Mouse (Mus musculus) frontal cortex, postnatal 10 days (tissue): Measurements from ENCODE around the gene R3hdm2.
A peak's percentile ranks its signal among the peaks of the same experiment; 100 is the strongest.

ENCODE experiments used
- DNase-seq, 2 experiments: peaks; one replicate each; pipeline ENCODE4 v3.0.0; 2022; ENCODE audit warnings: low spot score in 2 of 2, mixed read lengths in 1 of 2

R3hdm2 gene

GRCm38 (mm10) chr10:127353909-127354895, 25.9 kb upstream of the R3hdm2 start, which contains the start of gene Inhbe:
Gene Inhbe, minus strand, starts transcription at chr10:127354411.
- peak; percentile 60 to 69 for DNase-seq

DNA sequence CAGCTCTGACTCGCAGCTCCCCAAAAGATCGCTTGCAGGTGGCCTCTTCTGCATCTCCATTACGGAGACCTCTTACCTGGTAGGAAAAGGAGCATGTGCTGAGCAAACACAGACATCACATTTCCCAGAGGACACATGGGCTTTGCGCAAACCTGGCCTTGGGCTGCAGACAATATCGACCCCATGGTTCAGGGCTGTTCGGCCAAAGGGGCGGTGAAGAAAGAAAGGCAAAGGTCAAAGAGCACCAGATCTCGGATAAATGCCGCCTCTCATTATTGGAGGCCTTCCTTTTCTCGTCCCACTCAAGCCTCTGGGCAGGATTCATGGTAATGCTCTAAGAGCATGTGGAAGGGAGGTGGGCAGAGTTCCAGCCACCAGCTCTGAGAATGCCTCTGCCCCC, 24.8 kb upstream of the R3hdm2 start:
- no peak for DNase-seq

- DNase-seq: no peak
Observed at GRCm38 (mm10) chr10:127360714-127361113, 19.4 kb upstream of the R3hdm2 start.

DNA sequence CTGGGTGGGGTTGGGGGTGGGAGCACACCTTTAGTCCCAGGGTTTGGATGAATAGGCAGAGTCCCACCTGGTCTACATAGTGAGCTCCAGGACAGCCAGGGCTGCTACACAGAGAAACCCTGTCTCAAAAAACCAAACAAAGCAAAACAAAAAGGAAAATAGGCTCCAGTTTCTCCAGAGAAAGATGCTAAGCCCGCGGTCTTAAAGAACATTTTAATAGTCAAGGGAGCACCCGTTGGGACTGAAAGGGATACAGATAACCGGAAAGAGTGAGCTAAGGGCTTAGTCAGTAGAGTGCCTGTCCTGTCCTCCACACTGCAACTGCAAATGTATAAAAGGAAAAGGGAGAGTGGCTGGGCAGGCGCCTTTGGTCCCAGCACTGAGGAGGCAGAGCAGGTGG, 13.0 kb upstream of the R3hdm2 start:
- DNase-seq: no peak

DNA sequence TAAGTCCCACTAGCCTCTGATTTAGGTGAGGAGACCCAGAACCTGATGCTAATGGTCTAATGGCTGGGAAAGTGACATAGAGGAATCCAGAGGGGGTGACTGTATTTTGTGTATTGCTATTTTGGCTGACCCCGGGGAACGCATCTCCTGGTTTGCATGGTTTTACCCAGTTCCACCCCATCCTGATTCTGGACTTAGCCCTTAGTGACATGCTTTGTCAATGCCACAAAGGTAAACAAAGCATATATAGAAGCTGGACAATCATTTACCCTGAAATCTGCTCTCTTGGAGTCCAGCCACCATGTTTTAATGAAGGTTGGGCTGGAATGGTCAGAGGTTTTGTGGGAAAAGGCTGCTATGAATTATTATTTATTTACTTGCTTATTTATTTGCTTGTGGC, 11.9 kb upstream of the R3hdm2 start:
- no peak for DNase-seq

DNA sequence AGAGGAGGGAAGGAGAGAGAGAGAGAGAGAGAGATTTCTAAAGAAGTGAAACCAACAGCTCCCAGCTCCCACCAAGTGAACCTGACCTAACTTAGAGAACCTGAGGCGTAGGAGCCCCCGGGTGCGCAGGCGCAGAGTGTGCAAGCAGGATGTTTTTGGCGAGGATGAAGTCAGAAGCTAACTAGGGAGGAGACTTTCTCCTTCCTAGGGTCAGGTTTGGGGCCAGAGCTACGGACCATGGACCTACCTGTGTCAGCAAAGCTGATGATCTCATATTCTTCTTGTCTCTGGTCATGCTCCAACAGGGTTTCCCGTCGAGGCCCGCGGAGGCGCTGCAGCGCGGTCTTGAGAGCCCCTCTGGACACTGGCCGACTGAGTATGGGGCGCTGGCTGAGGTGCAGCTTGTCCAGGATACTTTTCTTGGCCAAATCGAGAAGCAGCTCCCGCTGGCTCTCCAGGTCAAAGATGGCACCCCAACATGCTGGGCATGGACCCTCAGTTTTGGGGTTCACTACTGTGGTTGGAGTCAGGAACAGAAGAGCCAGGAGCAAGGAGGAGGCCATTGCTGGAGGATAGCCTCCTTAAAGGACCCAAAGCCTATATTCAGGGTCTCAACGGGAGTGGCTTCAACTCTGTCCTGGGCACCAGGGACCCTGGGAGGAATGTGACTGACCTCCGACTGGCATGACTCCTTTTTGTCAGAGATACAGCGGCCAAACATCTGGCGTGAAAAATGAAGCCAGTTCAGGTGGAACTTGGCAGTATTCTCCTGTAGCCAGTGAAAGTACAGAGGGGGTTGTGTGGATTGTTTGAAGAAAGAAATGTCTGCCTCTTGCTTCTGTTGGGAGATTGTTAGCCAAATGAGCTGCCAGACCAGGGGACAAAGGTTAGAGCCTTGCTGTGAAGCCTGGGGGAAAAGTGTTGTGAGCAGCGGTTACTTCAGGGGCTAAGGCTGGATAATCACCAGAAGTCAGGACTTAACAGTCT, 10.0 kb upstream of the R3hdm2 start, which contains the start of gene Inhbc:
TSS of gene Inhbc (minus strand) at position 598 of the 987 bp plus-strand sequence.
- no peak for DNase-seq

GRCm38 (mm10) chr10:127371023-127371422, 9.1 kb upstream of the R3hdm2 start:
- no peak for DNase-seq

GRCm38 (mm10) chr10:127377700-127378099, 2.4 kb upstream of the R3hdm2 start:
- DNase-seq: no peak

- no peak for DNase-seq
Observed at GRCm38 (mm10) chr10:127379654-127380053, 473 bp upstream of the R3hdm2 start.

- DNase-seq: peak in 1 of 2 experiments; percentile 46
Observed at GRCm38 (mm10) chr10:127380767-127381742, 928 bp downstream of the R3hdm2 start.

- DNase-seq: no peak
Observed at GRCm38 (mm10) chr10:127381743-127382134, 1.6 kb downstream of the R3hdm2 start.

DNA sequence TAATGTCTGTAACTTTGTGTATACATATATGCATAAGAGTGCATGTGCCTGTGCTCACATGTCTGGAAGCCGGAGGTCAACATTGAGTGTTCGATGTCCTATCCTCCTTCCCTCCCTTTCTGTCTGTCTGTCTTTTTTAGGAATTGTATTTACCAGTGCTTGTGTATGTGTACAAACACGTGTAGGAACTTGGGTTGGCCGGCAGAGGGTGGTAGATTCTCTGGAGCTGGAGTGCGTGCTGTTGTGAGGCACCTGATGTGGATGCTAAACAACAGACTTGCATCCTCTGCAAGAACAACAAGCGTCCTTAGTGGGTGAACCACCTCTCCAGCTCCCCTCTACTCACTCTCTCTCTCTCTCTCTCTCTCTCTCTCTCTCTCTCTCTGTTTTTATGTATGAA, 11.6 kb downstream of the R3hdm2 start:
- DNase-seq: no peak

- DNase-seq: no peak
Observed at GRCm38 (mm10) chr10:127404701-127405100, 24.6 kb downstream of the R3hdm2 start.

DNA sequence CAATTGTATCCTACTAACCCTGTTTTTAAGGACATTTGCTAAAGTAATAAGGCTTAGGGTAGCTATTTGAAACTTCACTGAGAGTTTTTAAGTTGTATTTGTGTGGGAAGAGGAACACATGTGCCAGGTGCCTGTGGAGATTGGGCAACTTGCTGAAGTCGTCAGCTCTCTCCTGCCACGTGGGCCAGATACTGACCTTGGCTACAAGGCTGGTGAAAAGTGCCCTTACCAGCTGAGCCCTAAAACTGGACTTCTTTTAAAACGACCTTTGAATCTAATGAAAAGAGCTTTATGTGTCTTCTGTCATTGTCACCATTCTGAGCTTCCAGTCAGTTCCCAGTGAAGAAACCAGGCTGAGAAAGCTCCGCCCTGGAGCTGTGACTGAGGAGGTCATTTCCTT, 27.3 kb downstream of the R3hdm2 start:
- no peak for DNase-seq

GRCm38 (mm10) chr10:127412101-127412500, 32.0 kb downstream of the R3hdm2 start:
- no peak for DNase-seq

DNA sequence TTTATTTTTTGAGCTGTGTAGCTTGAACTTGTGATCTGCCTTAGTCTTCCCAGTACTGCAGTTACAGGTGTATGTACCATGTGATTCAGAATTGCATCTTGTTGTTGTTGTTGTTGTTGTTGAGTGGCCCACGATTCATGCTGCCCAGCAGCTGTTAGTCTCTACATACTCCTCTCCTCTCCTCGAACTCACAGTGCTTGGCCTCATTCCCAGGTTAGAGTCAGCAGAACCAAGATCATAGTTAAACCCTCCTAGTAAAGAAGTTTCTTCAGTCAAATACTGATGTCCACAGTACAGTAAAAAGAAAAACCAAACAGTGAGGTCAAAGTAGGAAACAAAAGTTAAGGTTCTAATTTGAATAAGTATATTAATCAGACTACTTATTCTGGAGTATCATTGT, 32.6 kb downstream of the R3hdm2 start:
- no peak for DNase-seq

GRCm38 (mm10) chr10:127413585-127413984, 33.5 kb downstream of the R3hdm2 start:
- DNase-seq: no peak

GRCm38 (mm10) chr10:127414141-127414540, 34.0 kb downstream of the R3hdm2 start:
- DNase-seq: no peak

DNA sequence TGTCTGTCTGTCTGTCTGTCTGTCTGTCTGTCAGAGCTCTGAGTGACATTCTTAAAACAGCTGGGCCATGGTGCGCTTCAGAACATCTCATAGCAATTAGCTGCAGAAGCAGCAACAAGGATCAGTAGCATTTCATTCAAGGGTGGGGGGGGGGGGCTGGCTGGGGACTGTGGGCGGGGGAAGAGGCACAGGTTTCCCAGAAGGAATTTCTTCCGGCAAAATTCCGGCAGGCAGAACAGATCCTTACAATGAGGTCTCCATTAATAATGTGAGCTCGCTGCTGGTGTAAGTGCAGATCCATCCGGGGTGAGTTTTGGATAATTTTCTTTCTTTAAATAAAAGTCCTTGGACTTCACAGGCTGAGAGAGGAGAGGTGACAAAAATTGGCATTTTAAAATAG, 40.0 kb downstream of the R3hdm2 start:
- DNase-seq: no peak

- no peak for DNase-seq
Observed at GRCm38 (mm10) chr10:127420676-127421353, 40.7 kb downstream of the R3hdm2 start.
